Mouse (Mus musculus): ENCODE measurements at regions not wholly inside any gene's neighbourhood (a gene's known extent, or its start where the extent isn't known, plus 50 kb on each side); places are given as distances from the start of the nearest gene placed in this dataset.

DNA sequence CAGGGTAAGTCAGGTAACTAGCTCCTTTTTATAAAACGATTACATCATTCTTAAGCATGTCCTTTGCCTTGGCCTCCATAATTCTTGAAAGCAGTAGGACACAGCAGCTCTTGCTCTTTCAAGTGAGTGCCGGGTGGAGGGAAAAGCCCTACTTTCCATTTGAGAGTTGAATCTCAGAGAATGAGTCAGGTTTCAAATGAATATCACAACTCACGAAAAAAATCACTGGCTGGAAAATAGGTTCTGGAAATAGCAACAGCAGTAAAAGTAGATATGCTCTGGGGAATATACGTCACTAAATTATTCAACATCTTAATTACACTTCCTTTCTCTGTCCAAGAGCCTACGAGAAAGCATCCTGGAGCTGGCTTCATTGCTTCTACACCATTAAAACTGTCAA is 250.5 kb downstream of the Kcnc2 start:
- TF ChIP-seq CTCF (IDR thresholded peaks at IDR 0.05; ENCODE audit: low read depth): no peak
- DNase-seq (ENCODE audit: low spot score): peak; percentile 36
- Histone ChIP-seq H3K4me2 (ENCODE audit: low read depth, low read length) (no peak overlapping the region), H3K27me3 (ENCODE audit: insufficient read depth, low read length) (no peaks in the 10 kb centered on the region), H3K4me3 (ENCODE audit: low read length) (no peak overlapping the region), H3K9me3 (ENCODE audit: low read length) (no peaks in the 10 kb centered on the region), H3K36me3 (ENCODE audit: insufficient read depth, low read length) (no peaks in the 10 kb centered on the region), H3K4me1 (ENCODE audit: insufficient read depth, low read length) (no peaks in the 10 kb centered on the region), H3K9ac (replicated peaks; ENCODE audit: low read length) (no peak overlapping the region), H3K27ac (no peak overlapping the region)
- ATAC-seq: no peak
- WGBS: 71% methylated on average over 5 of the region's 5 CpGs

DNA sequence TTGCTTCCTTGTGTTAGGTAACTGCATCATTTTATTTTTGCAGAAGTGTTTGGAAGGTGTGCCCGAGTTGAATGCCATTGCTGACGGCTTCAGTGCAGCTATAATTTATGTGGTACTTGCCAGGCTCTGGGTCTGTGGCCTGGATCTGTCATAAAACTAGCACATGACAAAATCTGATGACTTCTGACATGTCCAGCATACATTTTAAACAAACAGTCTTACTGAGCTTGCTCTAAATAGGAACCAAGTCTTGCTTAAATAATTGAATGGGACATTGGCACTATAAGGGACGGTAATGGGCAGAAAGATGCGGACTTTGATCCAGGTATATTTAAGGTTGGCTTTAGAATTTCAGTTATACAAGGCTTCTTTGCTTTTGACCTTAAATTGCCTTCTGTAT is 272.1 kb downstream of the Kcnc2 start:
- no peak for DNase-seq (ENCODE audit: low spot score)
- Histone ChIP-seq H3K4me2 (ENCODE audit: low read depth, low read length) (no peak overlapping the region), H3K36me3 (ENCODE audit: insufficient read depth, low read length) (no peaks in the 10 kb centered on the region), H3K4me3 (ENCODE audit: low read length) (no peak overlapping the region), H3K9ac (replicated peaks; ENCODE audit: low read length) (no peak overlapping the region), H3K27ac (no peak overlapping the region), H3K27me3 (ENCODE audit: insufficient read depth, low read length) (no peaks in the 10 kb centered on the region), H3K4me1 (ENCODE audit: insufficient read depth, low read length) (no peaks in the 10 kb centered on the region), H3K9me3 (ENCODE audit: low read length) (peaks cover 1% of the 10 kb centered on the region; the same call in 1 of the 2 replicates)
- TF ChIP-seq CTCF (IDR thresholded peaks at IDR 0.05; ENCODE audit: low read depth): no peak
- 89% methylated on average over 4 of the region's 4 CpGs for WGBS
- ATAC-seq: no peak

DNA sequence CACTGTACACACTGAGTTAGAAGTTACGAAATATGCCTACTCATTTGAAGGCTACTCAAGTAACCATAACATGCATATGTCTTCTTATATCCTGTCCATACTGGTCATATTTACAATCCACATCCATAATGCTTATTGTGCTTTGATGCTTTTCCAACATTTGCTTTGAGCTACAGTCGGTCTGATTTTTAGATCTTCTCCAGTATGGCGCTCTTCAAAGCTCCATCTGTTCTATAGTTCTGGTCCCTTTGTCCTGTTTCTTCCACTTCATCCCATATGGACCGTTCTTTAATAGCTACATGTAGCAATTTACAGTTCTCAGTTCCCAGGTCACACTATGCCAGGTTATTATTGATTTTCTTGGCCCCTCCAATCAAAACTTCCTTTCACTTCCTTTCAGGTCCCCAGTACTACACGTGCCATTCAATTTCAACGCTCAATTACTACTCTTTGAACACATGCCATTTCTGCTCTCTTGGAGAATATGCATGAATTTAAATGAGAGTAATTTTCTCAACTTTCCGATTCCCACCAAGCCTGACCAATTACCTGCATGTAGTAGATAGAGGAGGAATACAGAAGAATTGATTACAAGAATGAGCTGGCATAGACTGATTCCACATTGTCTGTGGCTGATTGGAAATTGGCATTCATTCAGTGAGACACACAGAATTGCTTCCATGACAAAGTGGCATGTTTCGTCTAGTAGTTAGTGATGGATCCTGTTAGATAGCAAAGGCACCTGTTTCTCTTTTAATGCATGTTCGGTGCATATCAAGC is 301.0 kb downstream of the Kcnc2 start:
- Histone ChIP-seq H3K9me3 (ENCODE audit: low read length) (no peaks in the 10 kb centered on the region), H3K4me1 (ENCODE audit: insufficient read depth, low read length) (no peaks in the 10 kb centered on the region), H3K9ac (replicated peaks; ENCODE audit: low read length) (no peak overlapping the region), H3K27me3 (ENCODE audit: insufficient read depth, low read length) (no peaks in the 10 kb centered on the region), H3K36me3 (ENCODE audit: insufficient read depth, low read length) (no peaks in the 10 kb centered on the region), H3K27ac (no peak overlapping the region), H3K4me3 (ENCODE audit: low read length) (no peak overlapping the region), H3K4me2 (ENCODE audit: low read depth, low read length) (no peak overlapping the region)
- DNase-seq (ENCODE audit: low spot score) (no peak), ATAC-seq (no peak; the same call in 1 of the 2 replicates)
- no peak for TF ChIP-seq CTCF (IDR thresholded peaks at IDR 0.05; ENCODE audit: low read depth)
- WGBS: 71% methylated on average over 9 of the region's 9 CpGs

DNA sequence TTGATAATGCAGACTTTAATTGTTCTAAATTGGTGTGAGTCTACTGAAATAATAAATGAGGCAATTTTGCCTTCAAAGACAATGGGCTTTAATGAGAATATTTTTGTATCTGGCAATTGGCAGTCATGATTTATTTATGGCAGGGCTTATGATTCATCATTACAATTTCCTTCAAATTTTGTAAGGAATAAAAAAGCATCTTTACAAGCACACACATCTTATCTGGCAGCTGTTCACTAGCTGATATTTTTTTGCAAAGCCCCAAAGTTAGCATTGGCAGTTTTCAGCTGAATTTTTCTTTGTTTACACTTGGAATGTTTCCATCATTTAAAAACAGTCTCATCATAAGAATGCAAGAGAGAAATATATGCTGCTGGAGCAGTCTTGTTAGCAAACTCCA is 301.6 kb downstream of the Kcnc2 start:
- ATAC-seq (no peak), DNase-seq (ENCODE audit: low spot score) (peak; percentile 3)
- no peak for TF ChIP-seq CTCF (IDR thresholded peaks at IDR 0.05; ENCODE audit: low read depth)
- H3K4me3 ChIP-seq (ENCODE audit: low read length): no peak overlapping the region
- H3K27ac ChIP-seq: no peak overlapping the region
- H3K9ac ChIP-seq (replicated peaks; ENCODE audit: low read length): no peak overlapping the region
- H3K9me3 ChIP-seq (ENCODE audit: low read length): no peaks in the 10 kb centered on the region
- H3K36me3 ChIP-seq (ENCODE audit: insufficient read depth, low read length): no peaks in the 10 kb centered on the region
- H3K4me1 ChIP-seq (ENCODE audit: insufficient read depth, low read length): no peaks in the 10 kb centered on the region
- H3K27me3 ChIP-seq (ENCODE audit: insufficient read depth, low read length): no peaks in the 10 kb centered on the region
- no peak overlapping the region for H3K4me2 ChIP-seq (ENCODE audit: low read depth, low read length)

GRCm38 (mm10) chr10:112584939-112585338 is 314.0 kb downstream of the Kcnc2 start:
- Histone ChIP-seq H3K36me3 (ENCODE audit: insufficient read depth, low read length) (no peaks in the 10 kb centered on the region), H3K9me3 (ENCODE audit: low read length) (no peaks in the 10 kb centered on the region), H3K27me3 (ENCODE audit: insufficient read depth, low read length) (no peaks in the 10 kb centered on the region), H3K9ac (replicated peaks; ENCODE audit: low read length) (no peak overlapping the region), H3K4me2 (ENCODE audit: low read depth, low read length) (no peak overlapping the region), H3K4me3 (ENCODE audit: low read length) (no peak overlapping the region), H3K27ac (no peak overlapping the region), H3K4me1 (ENCODE audit: insufficient read depth, low read length) (no peaks in the 10 kb centered on the region)
- no peak for TF ChIP-seq CTCF (IDR thresholded peaks at IDR 0.05; ENCODE audit: low read depth)
- WGBS: 82% methylated on average over 9 of the region's 9 CpGs
- DNase-seq (ENCODE audit: low spot score) (no peak), ATAC-seq (no peak)

- Histone ChIP-seq H3K27me3 (ENCODE audit: insufficient read depth, low read length) (no peaks in the 10 kb centered on the region), H3K4me2 (ENCODE audit: low read depth, low read length) (no peak overlapping the region), H3K4me1 (ENCODE audit: insufficient read depth, low read length) (no peaks in the 10 kb centered on the region), H3K36me3 (ENCODE audit: insufficient read depth, low read length) (no peaks in the 10 kb centered on the region), H3K9me3 (ENCODE audit: low read length) (no peaks in the 10 kb centered on the region), H3K4me3 (ENCODE audit: low read length) (no peak overlapping the region), H3K27ac (no peak overlapping the region), H3K9ac (replicated peaks; ENCODE audit: low read length) (no peak overlapping the region)
- WGBS: 67% methylated on average over 2 of the region's 2 CpGs
- TF ChIP-seq CTCF (IDR thresholded peaks at IDR 0.05; ENCODE audit: low read depth): no peak
- ATAC-seq (no peak), DNase-seq (ENCODE audit: low spot score) (no peak)
Observed at GRCm38 (mm10) chr10:112594327-112594726, 323.4 kb downstream of the Kcnc2 start.

- WGBS: 75% methylated on average over 2 of the region's 2 CpGs
- Histone ChIP-seq H3K9me3 (ENCODE audit: low read length) (no peaks in the 10 kb centered on the region), H3K4me2 (ENCODE audit: low read depth, low read length) (no peak overlapping the region), H3K27me3 (ENCODE audit: insufficient read depth, low read length) (no peaks in the 10 kb centered on the region), H3K36me3 (ENCODE audit: insufficient read depth, low read length) (no peaks in the 10 kb centered on the region), H3K4me1 (ENCODE audit: insufficient read depth, low read length) (no peaks in the 10 kb centered on the region), H3K9ac (replicated peaks; ENCODE audit: low read length) (no peak overlapping the region), H3K4me3 (ENCODE audit: low read length) (no peak overlapping the region), H3K27ac (no peak overlapping the region)
- ATAC-seq (no peak), DNase-seq (ENCODE audit: low spot score) (no peak)
- no peak for TF ChIP-seq CTCF (IDR thresholded peaks at IDR 0.05; ENCODE audit: low read depth)
Observed at GRCm38 (mm10) chr10:112605592-112605991, 323.2 kb downstream of the Atxn7l3b start.

Measured in hindbrain, postnatal 0 days (tissue).